Mouse (Mus musculus) hindbrain, embryonic 12.5 days (tissue): ENCODE data around the gene Meis2. TPM values are rescaled to one million over a fixed set of nuclear protein-coding genes. Genes with fewer than 3 reads are reported as not detected.

Experiments used
- ATAC-seq: fragments of 200-750 bp; cut with Nextera tagmentation; 2 replicates; pipeline ENCODE4 v1.8.0; 2017; ENCODE audit warnings: moderate TSS enrichment; ENCODE audit not compliant: low FRiP score
- H3K27ac ChIP-seq: fragments of 300-500 bp; sonication (generic); 2 replicates; pipeline ENCODE4 v1.5.1; 2016; ENCODE audit warnings: mild to moderate bottlenecking
- H3K27me3 ChIP-seq: fragments of 300-500 bp; sonication (generic); 2 replicates; pipeline ENCODE4 v1.6.1; 2016; ENCODE audit warnings: mild to moderate bottlenecking
- H3K36me3 ChIP-seq: fragments of 300-500 bp; sonication (generic); 2 replicates; pipeline ENCODE4 v1.6.1; 2016; ENCODE audit warnings: mild to moderate bottlenecking
- H3K4me1 ChIP-seq: fragments of 300-500 bp; sonication (generic); 2 replicates; pipeline ENCODE4 v1.6.1; 2016
- H3K4me2 ChIP-seq: fragments of 300-500 bp; sonication (generic); replicated peaks from 2 replicates; pipeline ENCODE4 v1.6.1; 2016; ENCODE audit warnings: mild to moderate bottlenecking
- H3K4me3 ChIP-seq: fragments of 300-500 bp; sonication (generic); 2 replicates; pipeline ENCODE4 v1.5.1; 2016; ENCODE audit warnings: mild to moderate bottlenecking
- H3K9ac ChIP-seq: fragments of 300-500 bp; sonication (generic); 2 replicates; pipeline ENCODE4 v1.6.1; 2016; ENCODE audit warnings: mild to moderate bottlenecking, moderate library complexity
- H3K9me3 ChIP-seq: fragments of 300-500 bp; sonication (generic); replicated peaks from 2 replicates; pipeline ENCODE4 v1.6.1; 2016; ENCODE audit warnings: mild to moderate bottlenecking
- WGBS: fragments of 180-500 bp; shearing (Covaris S2); methylation state at CpG from one replicate; pipeline ENCODE4 v1.1.7; 2016; 5-methylcytosine and 5-hydroxymethylcytosine counted together
- polyA plus RNA-seq: library from polyadenylated mRNA; unstranded; fragments of >200 nt; fragmentation: Nextera tagmentation; extraction: Ambion mirVana; gene quantifications from 2 replicates; pipeline ENCODE4 v1.2.1, GENCODE M21; 2016

The Meis2 gene
- polyA plus RNA-seq, 1 experiment from 2014 or later = 130 TPM

GRCm38 (mm10) chr2:116041683-116042262 is 23.9 kb downstream of the Meis2 start:
- no peak overlapping the region for H3K4me3 ChIP-seq
- peaks cover 20% of the 10 kb centered on the region; the same call in 1 of the 2 replicates for H3K36me3 ChIP-seq
- no peaks in the 10 kb centered on the region for H3K27me3 ChIP-seq
- H3K27ac ChIP-seq = 0 out of 2 replicates have a peak overlapping the region, but pooled peaks have one; percentile 57
- no peaks in the 10 kb centered on the region for H3K9me3 ChIP-seq
- H3K4me2 ChIP-seq = no peak overlapping the region
- 63% methylated on average over 9 of the region's 9 CpGs for WGBS
- H3K9ac ChIP-seq = no peak overlapping the region
- peak; percentile 51; the same call in 1 of the 2 replicates for ATAC-seq
- H3K4me1 ChIP-seq = peaks cover 33% of the 10 kb centered on the region

- peak overlapping the region; percentile 4; the same call in 1 of the 2 replicates for H3K27ac ChIP-seq
- no peaks in the 10 kb centered on the region for H3K4me1 ChIP-seq
- no peaks in the 10 kb centered on the region for H3K9me3 ChIP-seq
- 86% methylated on average over 5 of the region's 5 CpGs for WGBS
- H3K4me2 ChIP-seq = no peak overlapping the region
- H3K4me3 ChIP-seq = no peak overlapping the region
- H3K36me3 ChIP-seq = peaks cover 43% of the 10 kb centered on the region
- H3K27me3 ChIP-seq = no peaks in the 10 kb centered on the region
- ATAC-seq = no peak
- H3K9ac ChIP-seq = no peak overlapping the region
Observed at GRCm38 (mm10) chr2:116035345-116035744, 30.3 kb downstream of the Meis2 start.

- Histone ChIP-seq H3K9me3 (no peaks in the 10 kb centered on the region), H3K36me3 (peaks cover 41% of the 10 kb centered on the region), H3K9ac (no peak overlapping the region), H3K27me3 (no peaks in the 10 kb centered on the region), H3K27ac (no peak overlapping the region), H3K4me3 (no peak overlapping the region), H3K4me2 (no peak overlapping the region), H3K4me1 (peaks cover 3% of the 10 kb centered on the region; the same call in 1 of the 2 replicates)
- WGBS = 57% methylated on average over 3 of the region's 3 CpGs
- no peak for ATAC-seq
Observed at GRCm38 (mm10) chr2:116028127-116028526, 37.5 kb downstream of the Meis2 start.

- H3K4me1 ChIP-seq = peaks cover 43% of the 10 kb centered on the region
- H3K9me3 ChIP-seq = no peaks in the 10 kb centered on the region
- no peak overlapping the region for H3K27ac ChIP-seq
- 88% methylated on average over 5 of the region's 5 CpGs for WGBS
- peaks cover 18% of the 10 kb centered on the region; the same call in 1 of the 2 replicates for H3K36me3 ChIP-seq
- H3K4me2 ChIP-seq = no peak overlapping the region
- no peak for ATAC-seq
- H3K27me3 ChIP-seq = no peaks in the 10 kb centered on the region
- no peak overlapping the region for H3K4me3 ChIP-seq
- no peak overlapping the region for H3K9ac ChIP-seq
Observed at GRCm38 (mm10) chr2:116022876-116023275, 42.8 kb downstream of the Meis2 start.

- Histone ChIP-seq H3K36me3 (0 out of 2 replicates have a peak, but pooled peaks cover 12% of the 10 kb centered on the region), H3K4me3 (no peak overlapping the region), H3K4me1 (peaks cover 43% of the 10 kb centered on the region), H3K27ac (peak overlapping the region; percentile 89; the same call in 1 of the 2 replicates), H3K9me3 (no peaks in the 10 kb centered on the region), H3K9ac (no peak overlapping the region), H3K4me2 (no peak overlapping the region), H3K27me3 (no peaks in the 10 kb centered on the region)
- no peak for ATAC-seq
- whole genome bisulfite sequencing = 64% methylated on average over 4 of the region's 4 CpGs
Observed at GRCm38 (mm10) chr2:116021931-116022330, 43.7 kb downstream of the Meis2 start.

GRCm38 (mm10) chr2:116021046-116021445 is 44.6 kb downstream of the Meis2 start:
- 1% methylated on average over 9 of the region's 9 CpGs for WGBS
- no peak for ATAC-seq

GRCm38 (mm10) chr2:116020451-116020951 is 45.1 kb downstream of the Meis2 start:
- WGBS = 2% methylated on average over 5 of the region's 5 CpGs

More at GRCm38 (mm10) chr2:116021046-116021445, 44.6 kb downstream of the Meis2 start:
- Histone ChIP-seq H3K27ac (peak overlapping the region; percentile 89), H3K4me1 (peaks cover 43% of the 10 kb centered on the region), H3K9ac (no peak overlapping the region), H3K4me2 (peak overlapping the region; percentile 37), H3K36me3 (0 out of 2 replicates have a peak, but pooled peaks cover 9% of the 10 kb centered on the region), H3K9me3 (no peaks in the 10 kb centered on the region), H3K4me3 (no peak overlapping the region), H3K27me3 (no peaks in the 10 kb centered on the region)

GRCm38 (mm10) chr2:116019959-116020358 is 45.7 kb downstream of the Meis2 start:
- peak overlapping the region; percentile 89 for H3K27ac ChIP-seq
- no peaks in the 10 kb centered on the region for H3K9me3 ChIP-seq
- ATAC-seq = peak; percentile 73
- H3K4me2 ChIP-seq = peak overlapping the region; percentile 37
- H3K36me3 ChIP-seq = 0 out of 2 replicates have a peak, but pooled peaks cover 9% of the 10 kb centered on the region
- H3K4me3 ChIP-seq = no peak overlapping the region
- 12% methylated on average over 9 of the region's 9 CpGs for WGBS
- H3K9ac ChIP-seq = peak overlapping the region; percentile 49
- no peaks in the 10 kb centered on the region for H3K27me3 ChIP-seq
- H3K4me1 ChIP-seq = peaks cover 43% of the 10 kb centered on the region

More at GRCm38 (mm10) chr2:116020451-116020951, 45.1 kb downstream of the Meis2 start:
- ATAC-seq = peak; percentile 55
- H3K4me2 ChIP-seq = peak overlapping the region; percentile 37
- no peaks in the 10 kb centered on the region for H3K27me3 ChIP-seq
- no peaks in the 10 kb centered on the region for H3K9me3 ChIP-seq
- H3K4me1 ChIP-seq = peaks cover 43% of the 10 kb centered on the region
- H3K4me3 ChIP-seq = no peak overlapping the region
- peak overlapping the region; percentile 89 for H3K27ac ChIP-seq
- peak overlapping the region; percentile 49; the same call in 1 of the 2 replicates for H3K9ac ChIP-seq
- H3K36me3 ChIP-seq = 0 out of 2 replicates have a peak, but pooled peaks cover 9% of the 10 kb centered on the region

- WGBS = 28% methylated on average over 6 of the region's 6 CpGs
- Histone ChIP-seq H3K27me3 (no peaks in the 10 kb centered on the region), H3K27ac (peak overlapping the region; percentile 89), H3K4me2 (0 out of 2 replicates have a peak overlapping the region, but pooled peaks have one; percentile 37), H3K4me3 (no peak overlapping the region), H3K9ac (peak overlapping the region; percentile 49; the same call in 1 of the 2 replicates), H3K4me1 (peaks cover 43% of the 10 kb centered on the region), H3K36me3 (0 out of 2 replicates have a peak, but pooled peaks cover 9% of the 10 kb centered on the region), H3K9me3 (no peaks in the 10 kb centered on the region)
- peak; percentile 62 for ATAC-seq
Observed at GRCm38 (mm10) chr2:116019466-116019794, 46.2 kb downstream of the Meis2 start.

GRCm38 (mm10) chr2:116018781-116019465 is 46.7 kb downstream of the Meis2 start:
- Histone ChIP-seq H3K4me2 (0 out of 2 replicates have a peak overlapping the region, but pooled peaks have one; percentile 37), H3K27me3 (no peaks in the 10 kb centered on the region), H3K4me1 (peaks cover 43% of the 10 kb centered on the region), H3K27ac (peak overlapping the region; percentile 89), H3K9me3 (no peaks in the 10 kb centered on the region), H3K4me3 (no peak overlapping the region), H3K9ac (no peak overlapping the region), H3K36me3 (0 out of 2 replicates have a peak, but pooled peaks cover 6% of the 10 kb centered on the region)
- peak; percentile 54 for ATAC-seq
- WGBS = 29% methylated on average over 10 of the region's 10 CpGs

- no peak for ATAC-seq
- no peaks in the 10 kb centered on the region for H3K36me3 ChIP-seq
- H3K9ac ChIP-seq = no peak overlapping the region
- peaks cover 25% of the 10 kb centered on the region for H3K4me1 ChIP-seq
- no peaks in the 10 kb centered on the region for H3K27me3 ChIP-seq
- WGBS = 71% methylated on average over 10 of the region's 10 CpGs
- no peaks in the 10 kb centered on the region for H3K9me3 ChIP-seq
- no peak overlapping the region for H3K4me2 ChIP-seq
- H3K4me3 ChIP-seq = no peak overlapping the region
- H3K27ac ChIP-seq = no peak overlapping the region
Observed at GRCm38 (mm10) chr2:116015520-116015919, 50.1 kb downstream of the Meis2 start.

- H3K9me3 ChIP-seq = no peaks in the 10 kb centered on the region
- H3K36me3 ChIP-seq = peaks cover 6% of the 10 kb centered on the region; the same call in 1 of the 2 replicates
- ATAC-seq = no peak
- WGBS = 21% methylated on average over 6 of the region's 6 CpGs
- peaks cover 22% of the 10 kb centered on the region for H3K4me1 ChIP-seq
- H3K9ac ChIP-seq = no peak overlapping the region
- no peak overlapping the region for H3K4me2 ChIP-seq
- H3K27ac ChIP-seq = peak overlapping the region; percentile 36; the same call in 1 of the 2 replicates
- no peak overlapping the region for H3K4me3 ChIP-seq
- no peaks in the 10 kb centered on the region for H3K27me3 ChIP-seq
Observed at GRCm38 (mm10) chr2:116010469-116010868, 55.2 kb downstream of the Meis2 start.
